Mouse (Mus musculus): Measurements from ENCODE around the gene Bcl7a. TPM values are rescaled to one million over a fixed set of nuclear protein-coding genes. Genes with fewer than 3 reads are reported as not detected.
A peak's percentile ranks its signal among the peaks of the same experiment; 100 is the strongest.

Bcl7a gene
- polyA plus RNA-seq, 1 experiment from 2014 or later = 70.9 TPM

- H3K36me3 ChIP-seq = no peaks in the 10 kb centered on the region
- no peak overlapping the region for H3K9ac ChIP-seq
- H3K9me3 ChIP-seq = no peaks in the 10 kb centered on the region
- no peak for ATAC-seq (ENCODE audit: low FRiP score, low read depth)
- H3K4me2 ChIP-seq (replicated peaks) = no peak overlapping the region
- H3K27ac ChIP-seq = no peak overlapping the region
- no peak overlapping the region for H3K4me3 ChIP-seq
- peaks cover 15% of the 10 kb centered on the region for H3K4me1 ChIP-seq
- 58% methylated on average over 12 of the region's 12 CpGs for WGBS
- H3K27me3 ChIP-seq (replicated peaks) = no peaks in the 10 kb centered on the region
These were observed 30.5 kb upstream of the Bcl7a start for GRCm38 (mm10) chr5:123313058-123313630.

GRCm38 (mm10) chr5:123313851-123314380 lies 29.7 kb upstream of the Bcl7a start:
- Histone ChIP-seq H3K4me1 (peaks cover 14% of the 10 kb centered on the region), H3K36me3 (no peaks in the 10 kb centered on the region), H3K27me3 (replicated peaks) (no peaks in the 10 kb centered on the region), H3K4me2 (replicated peaks) (no peak overlapping the region), H3K9ac (no peak overlapping the region), H3K27ac (no peak overlapping the region), H3K4me3 (no peak overlapping the region), H3K9me3 (no peaks in the 10 kb centered on the region)
- 44% methylated on average over 11 of the region's 11 CpGs for WGBS
- ATAC-seq (ENCODE audit: low FRiP score, low read depth) = no peak

GRCm38 (mm10) chr5:123315219-123315866 lies 28.3 kb upstream of the Bcl7a start:
- Histone ChIP-seq H3K27ac (no peak overlapping the region), H3K36me3 (no peaks in the 10 kb centered on the region), H3K9me3 (no peaks in the 10 kb centered on the region), H3K27me3 (replicated peaks) (no peaks in the 10 kb centered on the region), H3K4me3 (no peak overlapping the region), H3K4me1 (peaks cover 14% of the 10 kb centered on the region), H3K9ac (peak overlapping the region; percentile 21; the same call in 1 of the 2 replicates), H3K4me2 (replicated peaks) (no peak overlapping the region)
- WGBS = 33% methylated on average over 10 of the region's 10 CpGs
- no peak for ATAC-seq (ENCODE audit: low FRiP score, low read depth)

- Histone ChIP-seq H3K9me3 (no peaks in the 10 kb centered on the region), H3K36me3 (no peaks in the 10 kb centered on the region), H3K4me1 (peaks cover 14% of the 10 kb centered on the region), H3K4me2 (replicated peaks) (peak overlapping the region; percentile 36), H3K27ac (no peak overlapping the region), H3K27me3 (replicated peaks) (no peaks in the 10 kb centered on the region), H3K9ac (no peak overlapping the region), H3K4me3 (no peak overlapping the region)
- no peak for ATAC-seq (ENCODE audit: low FRiP score, low read depth)
- 16% methylated on average over 6 of the region's 6 CpGs for WGBS
These were observed 25.6 kb upstream of the Bcl7a start for GRCm38 (mm10) chr5:123317992-123318391.

- Histone ChIP-seq H3K4me1 (peaks cover 17% of the 10 kb centered on the region), H3K4me3 (no peak overlapping the region), H3K4me2 (replicated peaks) (no peak overlapping the region), H3K9me3 (no peaks in the 10 kb centered on the region), H3K9ac (no peak overlapping the region), H3K36me3 (no peaks in the 10 kb centered on the region), H3K27me3 (replicated peaks) (no peaks in the 10 kb centered on the region), H3K27ac (no peak overlapping the region)
- no peak for ATAC-seq (ENCODE audit: low FRiP score, low read depth)
- 97% methylated on average over 3 of the region's 3 CpGs for whole genome bisulfite sequencing
These were observed 23.5 kb upstream of the Bcl7a start for GRCm38 (mm10) chr5:123320136-123320535.

- no peaks in the 10 kb centered on the region for H3K36me3 ChIP-seq
- no peak overlapping the region for H3K27ac ChIP-seq
- H3K4me3 ChIP-seq = no peak overlapping the region
- peaks cover 9% of the 10 kb centered on the region; the same call in 1 of the 2 replicates for H3K4me1 ChIP-seq
- H3K4me2 ChIP-seq (replicated peaks) = peak overlapping the region; percentile 21
- no peaks in the 10 kb centered on the region; the same call in 1 of the 2 replicates for H3K27me3 ChIP-seq (replicated peaks)
- H3K9ac ChIP-seq = no peak overlapping the region
- H3K9me3 ChIP-seq = no peaks in the 10 kb centered on the region
- ATAC-seq (ENCODE audit: low FRiP score, low read depth) = peak; percentile 37; the same call in 1 of the 2 replicates
- WGBS = 19% methylated on average over 15 of the region's 15 CpGs
These were observed 19.4 kb upstream of the Bcl7a start for GRCm38 (mm10) chr5:123324242-123324641.

GRCm38 (mm10) chr5:123326006-123326750 lies 17.5 kb upstream of the Bcl7a start:
- Histone ChIP-seq H3K27me3 (replicated peaks) (no peaks in the 10 kb centered on the region; the same call in 1 of the 2 replicates), H3K4me3 (no peak overlapping the region), H3K4me1 (peaks cover 9% of the 10 kb centered on the region; the same call in 1 of the 2 replicates), H3K36me3 (no peaks in the 10 kb centered on the region), H3K9ac (no peak overlapping the region), H3K9me3 (no peaks in the 10 kb centered on the region), H3K4me2 (replicated peaks) (no peak overlapping the region), H3K27ac (no peak overlapping the region)
- ATAC-seq (ENCODE audit: low FRiP score, low read depth) = no peak
- WGBS = 73% methylated on average over 15 of the region's 15 CpGs

- H3K4me3 ChIP-seq = no peak overlapping the region
- no peaks in the 10 kb centered on the region for H3K36me3 ChIP-seq
- 85% methylated on average over 9 of the region's 9 CpGs for WGBS
- H3K4me1 ChIP-seq = peaks cover 9% of the 10 kb centered on the region; the same call in 1 of the 2 replicates
- H3K9ac ChIP-seq = no peak overlapping the region
- H3K9me3 ChIP-seq = no peaks in the 10 kb centered on the region
- no peak for ATAC-seq (ENCODE audit: low FRiP score, low read depth)
- no peaks in the 10 kb centered on the region; the same call in 1 of the 2 replicates for H3K27me3 ChIP-seq (replicated peaks)
- H3K4me2 ChIP-seq (replicated peaks) = no peak overlapping the region
- no peak overlapping the region for H3K27ac ChIP-seq
These were observed 16.9 kb upstream of the Bcl7a start for GRCm38 (mm10) chr5:123326751-123327148.

- Histone ChIP-seq H3K9me3 (no peaks in the 10 kb centered on the region), H3K4me3 (no peak overlapping the region), H3K27ac (no peak overlapping the region), H3K4me1 (peaks cover 9% of the 10 kb centered on the region; the same call in 1 of the 2 replicates), H3K27me3 (replicated peaks) (no peaks in the 10 kb centered on the region; the same call in 1 of the 2 replicates), H3K9ac (no peak overlapping the region), H3K4me2 (replicated peaks) (no peak overlapping the region), H3K36me3 (no peaks in the 10 kb centered on the region)
- no peak for ATAC-seq (ENCODE audit: low FRiP score, low read depth)
- 87% methylated on average over 8 of the region's 8 CpGs for WGBS
These were observed 15.9 kb upstream of the Bcl7a start for GRCm38 (mm10) chr5:123327686-123328085.

GRCm38 (mm10) chr5:123333566-123333965 lies 10.1 kb upstream of the Bcl7a start:
- 86% methylated on average over 6 of the region's 6 CpGs for WGBS

GRCm38 (mm10) chr5:123336205-123336961 lies 7.3 kb upstream of the Bcl7a start:
- H3K9me3 ChIP-seq = no peaks in the 10 kb centered on the region
- H3K4me1 ChIP-seq = peaks cover 7% of the 10 kb centered on the region; the same call in 1 of the 2 replicates
- H3K4me2 ChIP-seq (replicated peaks) = no peak overlapping the region
- H3K27ac ChIP-seq = no peak overlapping the region
- no peaks in the 10 kb centered on the region for H3K36me3 ChIP-seq
- H3K4me3 ChIP-seq = no peak overlapping the region
- H3K27me3 ChIP-seq (replicated peaks) = no peaks in the 10 kb centered on the region
- WGBS = 47% methylated on average over 4 of the region's 4 CpGs
- ATAC-seq (ENCODE audit: low FRiP score, low read depth) = no peak
- no peak overlapping the region for H3K9ac ChIP-seq

More at GRCm38 (mm10) chr5:123333566-123333965, 10.1 kb upstream of the Bcl7a start:
- Histone ChIP-seq H3K27ac (no peak overlapping the region), H3K36me3 (no peaks in the 10 kb centered on the region), H3K4me3 (no peak overlapping the region), H3K9me3 (no peaks in the 10 kb centered on the region), H3K27me3 (replicated peaks) (no peaks in the 10 kb centered on the region), H3K4me2 (replicated peaks) (no peak overlapping the region), H3K4me1 (peaks cover 7% of the 10 kb centered on the region; the same call in 1 of the 2 replicates), H3K9ac (no peak overlapping the region)
- ATAC-seq (ENCODE audit: low FRiP score, low read depth) = no peak
